Mouse (Mus musculus): ENCODE data around the gene Tbxas1.
A peak's percentile ranks its signal among the peaks of the same experiment; 100 is the strongest.

Gene Tbxas1

GRCm38 (mm10) chr6:38853561-38853992, 21.6 kb upstream of the Tbxas1 start:
- DNase-seq (ENCODE audit: low read depth, low spot score) = no peak

DNA sequence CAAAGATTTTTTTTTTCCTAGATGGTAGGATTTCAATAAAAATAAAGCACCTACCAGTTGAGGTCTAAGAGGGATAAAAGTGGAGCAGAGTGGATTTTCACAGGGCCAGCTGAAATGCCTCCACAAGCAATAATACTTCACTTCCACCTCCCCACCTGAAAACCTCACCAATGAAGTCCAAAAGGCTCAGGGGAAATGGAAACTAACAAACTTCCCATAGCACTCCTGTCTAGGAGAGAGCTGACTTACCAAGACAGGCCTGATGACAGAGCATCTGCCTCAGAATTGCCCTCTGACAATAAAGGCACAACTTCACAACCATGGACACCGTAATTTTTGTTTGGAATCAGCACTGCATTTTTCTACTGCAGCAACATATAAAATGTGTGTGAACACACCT, 15.4 kb upstream of the Tbxas1 start:
- DNase-seq (ENCODE audit: low read depth, low spot score) = no peak

- DNase-seq (ENCODE audit: low read depth, low spot score) = no peak
Observed at GRCm38 (mm10) chr6:38860301-38860700, 14.9 kb upstream of the Tbxas1 start.

- no peak for DNase-seq (ENCODE audit: low read depth, low spot score)
Observed at GRCm38 (mm10) chr6:38863595-38863994, 11.6 kb upstream of the Tbxas1 start.

DNA sequence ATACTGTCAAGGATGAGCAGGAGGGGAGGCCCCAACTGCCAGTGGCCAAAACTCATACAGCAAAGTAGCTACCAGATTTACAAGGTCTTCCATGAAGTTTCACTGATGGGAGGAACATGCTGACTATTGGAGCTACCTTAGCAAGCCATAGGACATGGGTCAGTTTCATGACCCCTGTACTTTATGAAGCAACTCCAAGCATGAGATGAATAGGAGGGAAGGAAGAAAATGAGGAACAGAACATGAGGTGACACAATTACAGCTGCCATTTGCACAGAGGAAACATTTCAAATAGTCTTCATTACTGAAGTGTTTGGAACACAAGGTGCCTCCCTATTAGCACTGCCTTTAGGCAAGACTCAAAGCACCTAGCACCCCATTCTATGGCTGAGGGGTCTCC, 9.4 kb upstream of the Tbxas1 start:
- DNase-seq (ENCODE audit: low read depth, low spot score) = no peak

GRCm38 (mm10) chr6:38866357-38866756, 8.8 kb upstream of the Tbxas1 start:
- no peak for DNase-seq (ENCODE audit: low read depth, low spot score)

DNA sequence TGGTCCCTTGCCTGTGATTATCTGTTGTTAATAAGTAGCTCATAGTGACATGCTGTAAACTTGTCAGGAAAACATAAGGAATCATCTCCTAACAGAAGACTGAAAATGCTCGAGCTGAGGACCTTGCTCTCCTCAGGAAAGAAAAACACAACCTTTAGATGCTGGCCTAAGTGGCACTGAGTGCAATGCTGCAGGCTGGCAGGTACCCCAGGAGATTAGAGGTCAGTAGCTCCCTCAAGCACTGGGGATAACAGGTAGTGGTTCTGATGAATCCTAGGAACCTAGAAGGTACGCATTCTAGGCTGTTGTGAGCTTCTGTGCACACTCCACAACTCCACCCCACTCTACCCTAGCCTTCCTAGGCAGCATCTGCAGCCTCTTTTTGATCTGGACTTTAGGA, 8.4 kb upstream of the Tbxas1 start:
- no peak for DNase-seq (ENCODE audit: low read depth, low spot score)

DNA sequence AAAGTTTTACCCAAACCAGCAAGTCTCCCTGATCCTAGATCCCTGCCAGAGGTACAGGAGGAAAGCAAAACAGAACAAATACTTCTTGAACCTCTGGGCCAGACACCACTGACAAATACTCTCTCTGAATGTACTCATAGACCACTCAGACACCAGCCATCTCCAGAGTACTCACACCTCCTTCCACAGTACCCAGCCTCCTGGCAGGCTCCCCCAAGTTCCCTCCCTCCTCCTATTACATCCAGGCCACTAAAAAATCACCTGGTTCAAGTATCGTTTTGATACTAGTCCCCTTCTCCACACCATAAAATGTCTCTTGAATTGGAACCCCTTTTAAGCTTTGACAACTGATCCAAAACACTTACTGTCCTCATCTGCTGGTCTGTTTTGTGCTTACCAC, 7.9 kb upstream of the Tbxas1 start:
- no peak for DNase-seq (ENCODE audit: low read depth, low spot score)

- no peak for DNase-seq (ENCODE audit: low read depth, low spot score)
Observed at GRCm38 (mm10) chr6:38868974-38869373, 6.2 kb upstream of the Tbxas1 start.

DNA sequence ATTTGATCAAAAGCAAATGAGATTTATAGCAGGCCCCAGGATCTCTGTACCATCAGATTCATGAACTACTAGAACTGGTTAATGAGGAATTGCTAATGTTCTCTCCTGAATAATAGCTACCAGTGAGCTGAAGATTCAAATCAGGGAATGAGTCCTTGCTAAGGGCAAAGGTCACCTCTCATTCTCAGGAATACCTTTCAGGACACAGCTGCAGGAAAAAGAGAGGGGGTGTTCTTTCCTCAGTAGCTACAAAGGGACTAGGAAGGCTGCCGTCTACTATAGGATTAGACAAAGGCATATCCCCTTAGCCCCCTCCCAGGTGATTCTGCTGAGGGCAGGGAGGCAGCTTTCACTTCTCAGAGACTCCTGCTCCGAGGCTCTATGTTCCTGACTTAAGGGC, 5.1 kb upstream of the Tbxas1 start:
- DNase-seq (ENCODE audit: low read depth, low spot score) = no peak

DNA sequence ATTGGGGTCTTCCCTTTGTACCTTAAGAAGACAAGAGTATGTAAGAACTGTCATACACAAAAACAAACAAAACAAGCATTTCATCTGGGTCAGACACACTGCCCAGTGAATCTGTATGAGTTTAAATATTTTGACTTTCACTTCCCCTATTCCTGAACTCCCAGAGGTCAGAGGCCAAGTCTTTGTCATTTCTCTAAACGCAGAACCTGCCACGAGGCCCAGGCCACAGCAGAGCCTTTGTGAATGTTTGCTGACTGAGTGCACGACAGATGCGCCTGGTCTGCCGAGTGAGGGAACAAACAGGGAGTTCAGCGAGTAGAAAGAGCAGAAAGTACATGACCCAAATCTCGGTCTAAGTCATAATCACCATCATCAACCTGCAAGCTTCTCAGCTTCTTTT, 4.2 kb upstream of the Tbxas1 start:
- DNase-seq (ENCODE audit: low read depth, low spot score) = no peak

DNA sequence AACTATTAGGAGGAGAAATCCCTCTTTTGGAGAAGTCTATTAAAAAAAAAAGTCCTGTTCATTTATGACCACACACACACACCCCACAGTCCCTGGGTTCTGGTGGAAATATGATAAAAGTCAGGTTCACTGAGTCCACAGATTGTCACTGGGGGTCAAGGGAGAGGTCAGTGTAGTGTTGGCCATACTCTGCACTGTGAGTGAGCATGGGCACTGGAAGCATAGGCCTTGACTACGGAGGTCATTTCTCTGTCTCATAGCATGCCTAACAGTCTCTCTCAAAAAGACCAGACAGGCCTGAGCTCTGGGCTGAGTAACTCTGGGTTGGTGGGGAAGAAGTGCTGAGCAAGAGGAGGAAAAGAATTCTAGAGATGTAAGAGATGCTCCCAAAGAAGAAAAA, 1.9 kb upstream of the Tbxas1 start:
- no peak for DNase-seq (ENCODE audit: low read depth, low spot score)

DNA sequence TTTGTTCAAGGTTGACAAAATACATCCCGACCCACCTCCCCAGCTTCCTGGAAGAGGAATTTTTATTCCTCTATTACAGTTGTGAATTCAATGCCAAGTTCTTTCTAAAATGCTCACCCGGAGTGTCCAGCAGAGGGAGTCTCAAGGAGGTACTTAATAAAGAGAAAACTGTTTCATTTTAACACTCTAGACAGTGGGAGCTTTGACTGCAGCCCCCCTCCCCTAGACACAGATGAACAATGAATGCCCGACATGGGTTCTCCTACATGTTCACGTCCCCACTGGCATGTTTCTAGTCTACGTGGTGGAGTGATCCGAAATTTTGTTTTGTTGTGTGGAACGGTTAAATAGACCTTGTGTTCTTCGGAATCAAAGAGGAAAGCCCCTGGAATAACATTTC, 1.2 kb upstream of the Tbxas1 start:
- DNase-seq (ENCODE audit: low read depth, low spot score) = peak; percentile 62

- no peak for DNase-seq (ENCODE audit: low read depth, low spot score)
Observed at GRCm38 (mm10) chr6:38874565-38875257, 493 bp upstream of the Tbxas1 start.

- peak; percentile 77 for DNase-seq (ENCODE audit: low read depth, low spot score)
Observed at GRCm38 (mm10) chr6:38876071-38876911, 1.1 kb downstream of the Tbxas1 start, which contains the start of gene Hipk2. TSS of gene Hipk2 (minus strand) at chr6:38876165.

DNA sequence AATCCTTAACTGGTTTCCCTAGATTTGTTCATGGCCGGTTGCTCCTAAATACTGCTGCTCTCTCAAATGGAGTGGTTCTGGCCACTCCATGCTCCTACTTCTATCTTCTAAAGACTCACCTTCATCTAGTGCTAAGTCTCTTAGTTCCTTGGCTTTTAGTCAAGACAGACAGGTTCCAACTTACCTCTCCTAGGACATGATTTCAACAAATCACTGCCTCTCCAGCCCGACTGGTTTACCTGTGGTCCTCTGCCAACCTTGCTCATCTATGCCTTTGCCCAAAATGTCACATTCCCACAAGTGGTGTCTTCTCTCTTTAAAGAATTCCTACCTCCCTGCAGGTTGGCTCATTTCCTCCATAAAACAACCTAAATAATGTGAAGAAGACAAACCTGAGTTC, 2.5 kb downstream of the Tbxas1 start:
- no peak for DNase-seq (ENCODE audit: low read depth, low spot score)

- DNase-seq (ENCODE audit: low read depth, low spot score) = no peak
Observed at GRCm38 (mm10) chr6:38881468-38881867, 6.3 kb downstream of the Tbxas1 start.

- DNase-seq (ENCODE audit: low read depth, low spot score) = no peak
Observed at GRCm38 (mm10) chr6:38881975-38882374, 6.8 kb downstream of the Tbxas1 start.

- DNase-seq (ENCODE audit: low read depth, low spot score) = no peak
Observed at GRCm38 (mm10) chr6:38882728-38883171, 7.5 kb downstream of the Tbxas1 start.

GRCm38 (mm10) chr6:38884482-38884881, 9.3 kb downstream of the Tbxas1 start:
- DNase-seq (ENCODE audit: low read depth, low spot score) = no peak

- no peak for DNase-seq (ENCODE audit: low read depth, low spot score)
Observed at GRCm38 (mm10) chr6:38885132-38885531, 9.9 kb downstream of the Tbxas1 start.

DNA sequence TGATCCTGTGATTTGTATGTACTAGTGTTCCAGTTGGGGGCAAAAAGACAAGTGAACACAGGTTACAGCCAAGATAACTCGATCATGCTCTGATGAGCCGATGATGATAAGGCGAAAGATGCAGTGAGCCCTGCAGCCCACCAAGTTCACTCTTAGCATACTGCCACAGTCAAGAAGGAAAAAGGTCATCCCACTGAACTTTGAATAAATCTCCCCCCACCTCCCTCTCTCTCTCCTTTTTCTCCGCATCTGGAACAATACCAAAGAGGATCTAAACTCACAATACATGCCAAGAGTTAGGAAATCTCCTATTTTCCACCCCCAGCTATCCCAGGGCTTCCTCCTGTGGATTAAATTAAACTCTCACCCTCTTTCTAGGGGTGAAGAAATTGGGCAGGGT, 12.2 kb downstream of the Tbxas1 start:
- DNase-seq (ENCODE audit: low read depth, low spot score) = no peak

- DNase-seq (ENCODE audit: low read depth, low spot score) = peak; percentile 83
Observed at GRCm38 (mm10) chr6:38889156-38889555, 14.0 kb downstream of the Tbxas1 start.
